Mouse (Mus musculus) left cerebral cortex, postnatal 25 days (tissue): ENCODE measurements around the gene Hnf4a. TPM values are rescaled to one million over a fixed set of nuclear protein-coding genes. Genes with fewer than 3 reads are reported as not detected.

Source experiments
- DNase-seq, 2 experiments: peaks; one replicate each; pipeline ENCODE4 v3.0.0; 2022; ENCODE audit warnings: low spot score in 2 of 2, mixed read lengths in 1 of 2
- intact Hi-C: fragments of 180-260 bp; cut with DNase I; formaldehyde crosslinking; loops from one replicate; pipeline ENCODE4 v1.15.1; 2025
- total RNA-seq, 2 experiments: library from RNA; stranded (reverse); gene quantifications; 2 replicates each; pipeline ENCODE4 v1.2.3; 2021

Gene Hnf4a
- total RNA-seq, 2 experiments from 2014 or later = not detected

DNA sequence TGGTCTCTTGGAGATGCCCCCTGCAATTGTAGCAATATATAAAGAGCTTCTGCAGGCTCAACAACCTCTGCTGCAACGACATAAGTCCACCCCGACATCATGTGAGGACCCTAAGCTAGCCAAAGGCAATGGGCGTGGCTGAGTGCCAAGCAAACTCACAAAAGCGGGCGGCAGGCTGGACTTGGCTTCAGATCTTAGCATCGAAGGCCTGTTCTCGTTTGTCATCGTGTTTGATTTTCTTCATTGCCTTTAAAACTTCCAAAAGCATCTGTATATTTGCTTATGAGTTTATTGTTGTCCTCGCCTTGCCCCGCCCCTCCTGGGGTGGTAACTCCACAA lies 77.4 kb downstream of the Hnf4a start:
- intact Hi-C loops = no loop called here
- DNase-seq = no peak

DNA sequence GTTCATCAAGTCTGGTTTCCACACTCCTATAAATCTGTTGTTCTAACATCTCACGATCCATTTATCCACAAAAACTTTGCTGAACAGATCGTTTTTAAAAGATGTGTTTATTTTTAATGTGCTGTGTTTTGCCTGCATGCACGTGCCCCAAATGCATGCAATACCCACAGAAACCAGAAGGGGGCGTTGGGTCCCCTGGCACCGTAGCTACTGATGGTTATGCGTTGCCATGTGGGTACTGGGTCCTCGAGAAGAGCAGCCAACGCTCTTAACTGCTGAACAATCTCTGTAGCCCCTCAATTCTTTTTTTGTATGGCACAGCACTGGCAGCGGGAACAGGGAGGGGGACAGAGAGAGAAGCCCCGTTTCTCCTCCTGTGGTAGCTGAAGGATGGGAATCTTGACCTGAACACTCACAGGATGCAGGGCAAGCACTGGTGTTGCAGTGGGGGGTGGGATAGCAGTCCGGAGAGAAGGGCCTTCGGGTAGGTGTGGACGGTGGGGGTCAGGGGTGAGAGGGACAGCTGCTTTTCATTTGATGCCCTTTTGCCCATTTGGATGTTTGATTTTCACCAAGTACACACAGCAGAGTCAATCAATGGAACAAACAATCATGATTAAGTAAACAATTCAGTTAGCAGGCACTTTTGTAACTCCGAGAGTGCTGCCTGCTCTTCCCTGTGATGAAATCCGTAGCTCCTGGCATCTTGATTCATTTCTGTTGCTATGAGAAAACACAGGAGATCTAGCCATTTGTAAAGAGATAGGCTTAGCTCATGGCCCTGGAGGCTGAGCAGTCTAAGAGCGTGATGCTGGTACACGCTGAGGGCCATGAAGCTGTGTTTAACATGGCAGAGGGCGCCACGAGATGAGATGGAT lies 80.0 kb downstream of the Hnf4a start:
- intact Hi-C loops = no loop called here
- no peak for DNase-seq

DNA sequence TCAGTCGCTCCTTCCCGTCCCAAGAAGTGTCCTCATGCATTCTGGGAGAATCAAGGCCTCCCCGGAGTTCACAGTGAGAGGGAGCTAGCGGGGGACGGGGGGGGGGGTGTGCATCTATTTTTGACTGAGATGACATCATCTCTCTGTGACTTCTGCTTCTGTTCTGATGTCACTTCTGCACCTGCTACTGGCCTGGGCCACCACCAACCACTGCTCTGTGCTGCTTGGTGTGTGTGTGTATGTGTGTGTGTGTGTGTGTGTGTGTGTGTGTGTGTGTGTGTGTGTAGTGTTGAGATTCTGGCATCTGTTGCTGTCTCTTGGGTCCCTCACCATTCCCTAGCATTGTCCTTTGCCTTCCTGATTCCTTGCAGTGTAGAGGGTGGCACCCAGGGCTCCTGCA lies 80.9 kb downstream of the Hnf4a start:
- DNase-seq = no peak

GRCm38 (mm10) chr2:163590211-163590610 lies 83.6 kb downstream of the Hnf4a start:
- intact Hi-C loops = no loop called here
- DNase-seq = no peak

More for the DNA sequence above, 80.9 kb downstream of the Hnf4a start:
- intact Hi-C loops = no loop called here

DNA sequence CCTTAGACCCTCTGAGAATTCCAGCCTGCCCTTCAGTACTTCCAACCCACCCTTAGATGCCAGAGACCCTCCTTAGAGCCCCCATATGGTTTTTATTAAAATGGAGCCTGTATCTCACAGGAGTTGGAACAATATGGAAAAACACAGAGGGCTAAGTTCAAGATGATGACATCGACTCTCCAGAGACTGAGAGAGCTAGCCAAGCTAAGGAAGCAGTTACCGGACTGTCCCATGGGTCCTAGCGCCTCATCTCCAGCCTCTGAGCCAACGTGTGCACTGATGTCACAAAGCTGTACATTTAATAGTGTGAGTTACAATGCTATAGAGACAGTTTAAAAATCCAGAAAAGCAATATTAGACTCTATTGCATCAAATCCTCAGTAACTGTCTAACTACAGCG lies 84.4 kb downstream of the Hnf4a start:
- no peak for DNase-seq
- intact Hi-C loops = no loop called here

GRCm38 (mm10) chr2:163592084-163592483 lies 85.5 kb downstream of the Hnf4a start:
- intact Hi-C loops = no loop called here
- no peak for DNase-seq

- DNase-seq = no peak
- intact Hi-C loops = loop anchor here (1.0 kb wide), 1 partner anchor 58 kb away; no protein-coding TSS in a partner anchor
Measured at GRCm38 (mm10) chr2:163593636-163594282, 87.2 kb downstream of the Hnf4a start.

DNA sequence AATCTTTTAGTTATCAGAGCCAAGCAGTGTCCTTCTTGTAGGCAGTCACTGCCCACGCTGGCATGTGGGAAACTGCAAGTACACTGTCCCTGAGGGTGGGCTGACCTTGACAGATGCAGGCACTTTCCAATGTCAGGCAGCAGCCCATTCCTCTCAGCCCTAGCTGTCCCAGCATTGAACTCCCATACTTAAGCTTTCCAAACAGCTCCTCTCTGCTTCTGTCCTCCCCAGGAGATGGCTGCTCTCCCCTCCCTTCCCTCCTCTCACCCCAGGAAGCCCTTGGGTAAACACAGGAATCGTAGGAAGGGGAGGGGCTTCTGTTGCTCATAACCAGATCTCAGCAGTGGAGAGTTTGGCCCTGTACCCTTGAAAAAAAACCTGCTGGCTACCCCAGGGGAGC lies 88.5 kb downstream of the Hnf4a start:
- intact Hi-C loops = no loop called here
- DNase-seq = no peak

DNA sequence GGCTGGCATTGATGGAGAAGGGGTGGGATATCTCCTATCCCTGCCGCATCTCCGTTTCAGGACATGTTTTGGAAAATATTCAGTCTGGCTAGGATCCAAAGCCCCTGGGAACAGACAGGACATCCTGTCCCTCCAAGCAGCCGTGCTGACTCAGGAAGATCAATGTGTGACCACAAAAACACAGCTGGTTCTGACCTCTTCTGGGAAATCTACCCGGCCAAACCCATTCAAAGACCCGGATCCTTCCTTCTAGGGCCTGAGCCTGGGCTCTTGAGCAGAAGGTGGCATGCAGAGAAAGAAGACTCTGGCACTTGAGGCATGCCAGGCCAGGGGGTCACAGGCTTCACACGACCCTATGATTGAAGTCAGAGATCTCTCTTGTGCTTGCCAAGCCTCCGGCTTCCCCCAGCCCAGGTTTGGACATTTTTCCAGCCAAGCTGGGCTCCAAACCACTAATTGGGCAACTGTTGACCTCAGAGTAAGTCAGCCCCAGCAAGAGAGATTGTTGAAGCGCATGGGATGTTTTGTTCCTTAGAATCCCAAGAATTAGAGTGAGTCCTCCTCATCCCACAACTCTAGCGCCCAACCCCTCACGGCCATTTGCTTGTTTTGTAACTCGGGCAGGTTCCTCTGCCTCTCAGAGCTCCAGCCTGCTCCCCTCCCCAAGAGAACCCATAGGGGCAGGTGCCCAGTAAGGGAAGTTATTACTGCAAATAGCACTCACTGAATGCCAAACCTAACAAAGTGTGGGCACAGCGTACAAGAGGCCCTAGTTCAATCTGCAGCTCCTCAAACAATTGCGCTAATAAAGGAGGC lies 89.7 kb downstream of the Hnf4a start:
- no peak for DNase-seq
- intact Hi-C loops = no loop called here

DNA sequence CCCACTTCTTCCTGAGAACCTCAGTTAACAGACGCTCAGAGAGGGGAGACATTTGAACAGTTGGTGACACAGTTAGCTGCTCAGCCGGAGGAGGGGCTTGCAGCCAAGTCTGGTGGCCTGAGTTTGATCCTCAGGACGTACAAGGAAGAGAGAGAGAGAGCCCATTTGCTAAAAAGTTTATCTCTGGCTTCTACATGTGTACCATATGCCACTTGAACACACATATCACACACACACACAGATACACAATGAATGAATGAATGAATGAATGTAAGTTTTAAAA lies 90.2 kb downstream of the Hnf4a start:
- intact Hi-C loops = no loop called here
- no peak for DNase-seq

GRCm38 (mm10) chr2:163597661-163598060 lies 91.1 kb downstream of the Hnf4a start:
- peak; percentile 48 to 63 for DNase-seq
- intact Hi-C loops = no loop called here

DNA sequence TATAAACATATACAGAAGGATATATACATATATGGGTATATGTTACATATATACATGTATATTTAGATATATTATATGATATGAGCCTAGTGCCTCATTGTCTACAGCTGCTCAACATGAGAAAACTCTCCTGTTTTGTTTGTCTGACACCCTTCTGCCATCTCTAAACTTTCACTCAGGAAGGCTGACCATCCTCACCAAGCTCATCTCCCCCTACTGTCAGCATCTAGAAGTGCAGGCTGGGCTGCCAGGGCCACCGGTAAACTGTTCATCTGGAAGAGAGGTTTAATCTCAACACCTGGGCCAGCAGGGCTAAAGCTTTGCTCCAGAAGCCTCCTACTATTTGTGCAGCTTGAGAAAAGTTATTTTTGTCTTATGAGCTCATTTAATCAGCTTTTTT lies 92.6 kb downstream of the Hnf4a start:
- intact Hi-C loops = no loop called here
- DNase-seq = peak in 1 of 2 experiments; percentile 45

GRCm38 (mm10) chr2:163601066-163601465 lies 94.5 kb downstream of the Hnf4a start:
- DNase-seq = no peak
- intact Hi-C loops = loop anchor here (1.0 kb wide), 1 partner anchor 118 kb away; no protein-coding TSS in a partner anchor

DNA sequence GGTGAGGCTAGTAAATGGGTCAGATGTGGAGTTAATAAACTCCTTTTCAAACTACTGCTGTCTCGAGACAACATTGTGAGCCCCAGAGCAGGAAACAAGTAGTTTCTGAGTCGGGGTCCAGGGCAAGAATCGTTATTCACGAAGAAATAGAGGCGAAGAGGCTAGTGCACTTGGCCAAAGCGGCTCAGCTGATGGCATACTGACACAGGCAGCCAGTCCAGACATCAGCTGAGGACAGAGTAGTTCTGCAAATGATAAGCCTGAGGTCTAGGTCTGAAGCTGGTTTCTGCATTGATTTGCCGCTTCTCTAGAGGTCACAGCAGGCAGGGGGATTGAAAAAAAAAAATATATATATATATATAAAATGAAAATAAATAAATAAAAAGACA lies 95.1 kb downstream of the Hnf4a start:
- intact Hi-C loops = loop anchor here (1.0 to 2.0 kb wide), 2 partner anchors 43 to 118 kb away; partner anchors contain the start of gene Serinc3

DNA sequence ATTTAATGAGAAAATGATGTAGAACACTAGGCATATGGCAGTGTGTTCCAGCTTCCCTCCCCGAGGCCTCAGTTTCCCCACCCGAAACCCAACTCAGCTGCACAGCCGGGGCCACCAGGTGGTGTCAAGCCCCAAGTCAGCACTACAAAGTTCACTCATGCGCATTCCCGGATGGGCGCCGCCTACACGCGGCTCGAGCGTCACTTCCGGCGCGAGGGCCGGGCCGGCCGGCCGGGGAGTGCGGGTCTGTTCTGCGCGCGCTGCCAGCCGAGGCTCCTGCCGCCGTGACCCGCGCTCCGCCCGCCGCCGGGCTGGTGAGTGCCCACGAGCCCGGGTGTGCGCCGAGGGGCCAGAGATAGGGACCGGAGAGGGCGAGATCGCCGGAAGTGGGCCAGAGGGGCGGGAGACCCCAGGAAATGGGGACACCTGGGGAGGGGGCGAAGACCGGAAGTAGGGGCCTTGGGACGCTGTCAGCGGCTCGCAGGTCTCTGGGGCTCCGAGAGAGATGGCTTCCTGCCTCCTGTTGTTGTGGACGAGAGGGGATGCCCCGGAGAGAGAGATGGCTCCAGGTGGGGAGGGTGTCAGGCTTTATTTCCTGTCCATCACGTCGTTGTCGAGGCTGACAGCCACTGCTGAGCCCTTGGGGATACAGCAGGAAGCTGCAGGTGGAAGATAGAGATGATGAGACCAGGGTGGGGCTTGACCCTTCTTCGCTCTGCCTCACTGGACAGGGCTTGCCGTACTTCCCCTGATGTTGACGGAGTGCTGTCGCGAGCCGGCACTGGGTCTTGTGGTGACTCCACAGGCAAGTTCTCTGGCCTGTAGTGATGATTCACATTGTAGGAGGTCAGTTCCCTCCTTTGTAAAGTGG lies 95.7 kb downstream of the Hnf4a start, which contains the start of gene Ttpal:
Gene Ttpal (plus strand): TSS at position 214 of the 871 bp plus-strand sequence.
- DNase-seq = peak; percentile 90 to 91
- intact Hi-C loops = loop anchor here (2.0 kb wide), 1 partner anchor 42 kb away; the partner anchor contains the start of gene Serinc3

More for the DNA sequence above, 95.1 kb downstream of the Hnf4a start:
- no peak for DNase-seq

GRCm38 (mm10) chr2:163606161-163606560 lies 99.6 kb downstream of the Hnf4a start:
- intact Hi-C loops = no loop called here

GRCm38 (mm10) chr2:163608008-163608407 lies 101.4 kb downstream of the Hnf4a start:
- no peak for DNase-seq
- intact Hi-C loops = no loop called here

More at GRCm38 (mm10) chr2:163606161-163606560, 99.6 kb downstream of the Hnf4a start:
- DNase-seq = no peak

DNA sequence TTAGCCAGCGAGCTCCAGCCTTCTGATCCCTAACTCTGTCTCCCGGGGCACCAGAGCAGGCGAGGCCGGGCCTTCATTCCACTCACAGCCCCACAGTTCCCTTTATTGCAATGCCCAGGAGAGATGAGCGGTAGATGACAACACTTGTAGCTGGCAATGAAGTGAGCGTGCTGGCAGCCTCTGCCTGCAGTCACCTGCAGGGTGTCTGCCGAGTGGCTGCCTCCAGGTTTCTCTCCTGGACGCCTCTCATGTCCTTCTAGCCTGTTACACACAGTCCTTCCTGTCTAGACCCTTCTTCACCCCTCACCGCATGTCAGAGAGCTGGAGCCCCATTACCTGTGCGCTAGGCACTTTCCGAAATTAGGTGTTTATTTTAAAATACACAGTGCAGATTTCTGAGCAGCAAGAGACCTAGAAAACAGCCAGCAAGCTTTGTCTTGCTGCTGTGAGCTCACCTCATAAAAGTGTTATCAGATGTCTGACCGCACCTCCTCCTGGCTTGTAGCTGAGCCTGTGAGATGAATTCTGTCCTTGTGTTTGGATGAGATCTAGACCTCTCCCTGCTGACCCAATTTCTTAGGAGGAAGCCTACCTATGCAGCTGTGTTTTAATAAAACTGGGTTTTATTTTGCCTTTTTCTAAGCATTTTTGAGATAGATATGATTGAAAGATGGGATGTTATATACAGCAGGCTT lies 102.8 kb downstream of the Hnf4a start:
- intact Hi-C loops = no loop called here
- DNase-seq = no peak

- intact Hi-C loops = no loop called here
Measured at GRCm38 (mm10) chr2:163611176-163611575, 104.6 kb downstream of the Hnf4a start.

More at GRCm38 (mm10) chr2:163611176-163611575, 104.6 kb downstream of the Hnf4a start:
- DNase-seq = no peak
